Mouse (Mus musculus) ES-Bruce4 (cell line): ENCODE measurements around the gene C130060K24Rik.

Experiments used
- CTCF ChIP-seq: IDR thresholded peaks from one replicate; pipeline ENCODE4 v1.8.1; 2011; ENCODE audit warnings: low read depth, low read length
- EP300 ChIP-seq: IDR thresholded peaks from 2 replicates; pipeline ENCODE4 v1.6.1; 2011; ENCODE audit warnings: low read depth, low read length; ENCODE audit not compliant: insufficient read depth
- POLR2A ChIP-seq: IDR thresholded peaks from one replicate; pipeline ENCODE4 v1.8.1; 2011; ENCODE audit warnings: low read length; ENCODE audit not compliant: insufficient read depth

DNA sequence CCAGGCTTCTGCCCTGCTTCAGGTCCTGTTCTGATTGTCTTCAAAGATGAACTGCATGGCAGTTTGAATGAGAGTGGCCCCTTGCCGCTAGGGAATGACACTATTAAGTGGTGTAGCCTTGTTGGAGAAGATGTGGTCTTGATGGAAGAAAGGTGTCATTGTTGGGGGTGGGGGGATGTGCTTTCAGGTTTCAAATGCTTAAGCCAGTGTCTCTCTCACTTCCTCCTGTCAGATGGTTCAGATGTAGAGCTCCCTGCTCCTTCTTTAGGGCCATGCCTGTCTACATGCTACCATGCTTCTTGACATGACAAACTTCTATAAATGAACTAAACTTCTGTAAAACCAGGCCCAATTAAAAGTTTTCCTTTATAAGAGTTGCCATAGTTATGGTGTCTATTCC is 46.7 kb upstream of the C130060K24Rik start:
- TF ChIP-seq CTCF (no peak), POLR2A (no peak), EP300 (no peak)
